Mouse (Mus musculus) limb, embryonic 13.5 days (tissue): ENCODE results near the gene H2-Eb2. TPM values are rescaled to one million over a fixed set of nuclear protein-coding genes. Genes with fewer than 3 reads are reported as not detected.

Experiments used
- polyA plus RNA-seq: library from polyadenylated mRNA; unstranded; fragments of >200 nt; fragmentation: Nextera tagmentation; extraction: Ambion mirVana; gene quantifications from 2 replicates; pipeline ENCODE4 v1.2.1, GENCODE M21; 2015

H2-Eb2 gene
- polyA plus RNA-seq, 1 experiment from 2014 or later = not detected

Other genes with a start within 250 kb of the H2-Eb2 start
- 0.55 and 0.65 TPM in 2 replicates for gene H2-Oa, start 233.3 kb upstream of the H2-Eb2 start, polyA plus RNA-seq
- gene H2-DMa, start 206.1 kb upstream of the H2-Eb2 start, polyA plus RNA-seq = 14.2 and 15.6 TPM in 2 replicates
- gene Brd2, start 203.0 kb upstream of the H2-Eb2 start, polyA plus RNA-seq = 132 and 133 TPM in 2 replicates
- gene H2-DMb2, start 182.4 kb upstream of the H2-Eb2 start, polyA plus RNA-seq = 0.15 and 0.38 TPM in 2 replicates
- gene H2-DMb1, start 172.6 kb upstream of the H2-Eb2 start, polyA plus RNA-seq = 1.5 and 1.7 TPM in 2 replicates
- 8.0 and 8.4 TPM in 2 replicates for gene Tap1, start 138.1 kb upstream of the H2-Eb2 start, polyA plus RNA-seq
- gene Psmb9, start 137.9 kb upstream of the H2-Eb2 start, polyA plus RNA-seq = 2.7 and 3.6 TPM in 2 replicates
- gene Psmb8, start 127.9 kb upstream of the H2-Eb2 start, polyA plus RNA-seq = 5.5 and 5.6 TPM in 2 replicates
- 2.0 and 3.1 TPM in 2 replicates for gene Tap2, start 122.1 kb upstream of the H2-Eb2 start, polyA plus RNA-seq
- gene H2-Ob, start 86.8 kb upstream of the H2-Eb2 start, polyA plus RNA-seq = not detected in 2 replicates
- 2.9 and 4.2 TPM in 2 replicates for gene H2-Ab1, start 68.0 kb upstream of the H2-Eb2 start, polyA plus RNA-seq
- gene H2-Aa, start 37.8 kb upstream of the H2-Eb2 start, polyA plus RNA-seq = 2.2 and 2.6 TPM in 2 replicates
- 2.6 and 2.9 TPM in 2 replicates for gene H2-Eb1, start 19.8 kb upstream of the H2-Eb2 start, polyA plus RNA-seq
- gene Btnl2, start 29.2 kb downstream of the H2-Eb2 start, polyA plus RNA-seq = 0.05 and 0.09 TPM in 2 replicates
- not detected in 2 replicates for gene Btnl1, start 51.5 kb downstream of the H2-Eb2 start, polyA plus RNA-seq
- 0.47 and 0.69 TPM in 2 replicates for gene BC051142, start 73.2 kb downstream of the H2-Eb2 start, polyA plus RNA-seq
- not detected in 2 replicates for gene Btnl4, start 151.7 kb downstream of the H2-Eb2 start, polyA plus RNA-seq
- gene Btnl6, start 191.7 kb downstream of the H2-Eb2 start, polyA plus RNA-seq = not detected in 2 replicates
- 4.8 and 5.3 TPM in 2 replicates for gene Notch4, start 238.6 kb downstream of the H2-Eb2 start, polyA plus RNA-seq